Comparison of ENCODE assay signal across 8 mouse cellular contexts in the genomic region with DNA sequence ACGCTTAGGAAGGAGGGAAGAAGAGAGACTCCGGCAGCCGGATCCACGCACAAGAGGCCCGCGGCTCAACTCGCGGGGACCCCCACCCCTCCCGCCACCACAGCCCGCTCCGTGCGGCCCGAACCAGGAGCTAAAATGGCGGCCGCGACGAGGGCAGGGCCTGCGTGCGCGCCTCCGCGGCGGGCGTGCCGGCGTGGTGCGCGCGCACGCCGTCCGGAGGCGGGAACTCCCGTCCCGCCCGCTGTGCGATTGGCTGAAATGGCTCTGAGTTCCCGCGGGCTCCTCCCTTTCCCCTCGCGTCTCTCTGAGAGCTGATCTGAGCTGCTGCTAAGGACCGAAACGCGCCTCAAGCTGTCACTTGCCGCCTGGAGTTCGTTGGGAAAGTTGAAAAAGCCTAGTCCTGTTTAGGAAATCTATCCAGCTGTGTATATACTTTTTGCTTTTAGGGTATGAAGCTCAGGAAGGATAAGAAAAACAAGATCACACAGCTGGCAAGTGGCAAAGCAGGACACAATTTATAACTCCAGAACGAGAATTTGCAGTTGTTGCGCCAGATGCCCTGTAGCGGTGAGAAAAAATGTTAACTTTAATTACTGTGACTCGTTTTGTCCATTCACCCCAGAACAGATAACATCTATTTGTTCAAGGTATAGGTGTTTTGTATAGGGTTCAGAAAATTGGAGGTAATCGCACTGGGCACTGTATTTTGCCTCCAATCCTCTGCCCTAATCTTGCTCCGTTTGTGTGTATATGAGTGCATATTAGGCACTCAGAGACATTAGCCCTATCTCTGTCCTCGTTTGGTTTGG. TPM values are rescaled to one million over a fixed set of nuclear protein-coding genes. Genes with fewer than 3 reads are reported as not detected.
DNase-seq lines count a peak whose midpoint lies in the region; ATAC-seq and TF ChIP-seq lines count a peak whose summit lies in the region.

A gene (minus strand): TSS at position 144 of the 809 bp plus-strand sequence.

- no peaks in the 10 kb centered on the region for H3K36me3 ChIP-seq in embryonic facial prominence, embryonic 15.5 days
- H3K36me3 ChIP-seq in limb, embryonic 14.5 days (ENCODE audit: control insufficient read depth, insufficient read depth, low read length), result no peaks in the 10 kb centered on the region
- no peaks in the 10 kb centered on the region for H3K36me3 ChIP-seq in midbrain, postnatal 0 days (ENCODE audit: insufficient read depth, low read length)

- peak within 1 kb of the TSS; percentile 99 for H3K9ac ChIP-seq in embryonic facial prominence, embryonic 15.5 days
- H3K9ac ChIP-seq in limb, embryonic 14.5 days (ENCODE audit: low read depth, low read length, severe bottlenecking), result peak within 1 kb of the TSS; percentile 100
- peak within 1 kb of the TSS; percentile 94 for H3K9ac ChIP-seq in midbrain, postnatal 0 days (replicated peaks; ENCODE audit: low read length, poor library complexity, severe bottlenecking)

- WGBS in bone marrow, adult 2 months, result 1% methylated on average over 52 of the region's 53 CpGs
- WGBS in embryonic facial prominence, embryonic 15.5 days, result under 1% methylated on average over 53 of the region's 53 CpGs
- 2% methylated on average over 51 of the region's 53 CpGs for WGBS in limb, embryonic 14.5 days
- WGBS in midbrain, postnatal 0 days, result 1% methylated on average over 45 of the region's 53 CpGs

- peak; percentile 91 for DNase-seq in 416B (ENCODE audit: low read depth)
- peak; percentile 90 for DNase-seq in heart, adult 8-10 months (ENCODE audit: low spot score)
- peak; percentile 95 for DNase-seq in kidney, adult 9 months
- peak; percentile 95 for DNase-seq in limb, embryonic 14.5 days (ENCODE audit: low spot score)
- peak; percentile 98 for DNase-seq in midbrain, postnatal 0 days (ENCODE audit: low spot score)
- DNase-seq in spleen, postnatal 14 days (ENCODE audit: low spot score in 2 of 2), result peak; percentile 83 to 88

- H3K27me3 ChIP-seq in embryonic facial prominence, embryonic 15.5 days, result no peaks in the 10 kb centered on the region
- no peaks in the 10 kb centered on the region for H3K27me3 ChIP-seq in limb, embryonic 14.5 days (ENCODE audit: control insufficient read depth, insufficient read depth, low read length)
- H3K27me3 ChIP-seq in midbrain, postnatal 0 days (ENCODE audit: insufficient read depth, low read length), result no peaks in the 10 kb centered on the region

- peak; percentile 76; the same call in 1 of the 2 replicates for TF ChIP-seq POLR2A in bone marrow, adult 2 months (IDR thresholded peaks at IDR 0.05; ENCODE audit: borderline replicate concordance, control insufficient read depth, low read depth, low read length)
- peak; percentile 88; the same call in 1 of the 2 replicates for TF ChIP-seq POLR2A in limb, embryonic 14.5 days (IDR thresholded peaks at IDR 0.05; ENCODE audit: borderline replicate concordance, extremely low read depth, insufficient read depth, insufficient read length)

- peak within 1 kb of the TSS; percentile 56 for H3K4me2 ChIP-seq in embryonic facial prominence, embryonic 15.5 days (replicated peaks)
- H3K4me2 ChIP-seq in limb, embryonic 14.5 days (replicated peaks; ENCODE audit: low read depth, low read length, severe bottlenecking), result peak within 1 kb of the TSS; percentile 53
- H3K4me2 ChIP-seq in midbrain, postnatal 0 days (ENCODE audit: low read depth, low read length, poor library complexity, severe bottlenecking), result peak within 1 kb of the TSS; percentile 65

- H3K27ac ChIP-seq in bone marrow, adult 2 months (ENCODE audit: control insufficient read depth, insufficient read depth, low read depth, low read length, poor library complexity), result peak within 1 kb of the TSS; percentile 92
- peak within 1 kb of the TSS; percentile 94 for H3K27ac ChIP-seq in embryonic facial prominence, embryonic 15.5 days (replicated peaks)
- peak within 1 kb of the TSS; percentile 95 for H3K27ac ChIP-seq in limb, embryonic 14.5 days (replicated peaks; ENCODE audit: low read depth, low read length)
- H3K27ac ChIP-seq in midbrain, postnatal 0 days (ENCODE audit: low read depth, low read length), result peak within 1 kb of the TSS; percentile 95

- H3K4me3 ChIP-seq in bone marrow, adult 2 months (replicated peaks; ENCODE audit: control insufficient read depth, low read depth, low read length), result peak within 1 kb of the TSS; percentile 82
- H3K4me3 ChIP-seq in embryonic facial prominence, embryonic 15.5 days (replicated peaks), result peak within 1 kb of the TSS; percentile 91
- H3K4me3 ChIP-seq in limb, embryonic 14.5 days (replicated peaks; ENCODE audit: low read length), result peak within 1 kb of the TSS; percentile 99
- H3K4me3 ChIP-seq in midbrain, postnatal 0 days (ENCODE audit: low read depth, low read length), result peak within 1 kb of the TSS; percentile 97

- no peaks in the 10 kb centered on the region for H3K9me3 ChIP-seq in embryonic facial prominence, embryonic 15.5 days (replicated peaks)
- no peaks in the 10 kb centered on the region for H3K9me3 ChIP-seq in limb, embryonic 14.5 days (ENCODE audit: control insufficient read depth, low read length)
- H3K9me3 ChIP-seq in midbrain, postnatal 0 days (ENCODE audit: low read length), result no peaks in the 10 kb centered on the region

- no peak for TF ChIP-seq CTCF in bone marrow, adult 2 months (IDR thresholded peaks at IDR 0.05; ENCODE audit: control insufficient read depth, insufficient read depth, low read length)
- peak; percentile 49 for TF ChIP-seq CTCF in midbrain, postnatal 0 days (IDR thresholded peaks at IDR 0.05)

- peaks cover 1% of the 10 kb centered on the region; the same call in 1 of the 2 replicates for H3K4me1 ChIP-seq in bone marrow, adult 2 months (ENCODE audit: control insufficient read depth, insufficient read depth, low read length)
- peaks cover 18% of the 10 kb centered on the region; the same call in 1 of the 2 replicates for H3K4me1 ChIP-seq in embryonic facial prominence, embryonic 15.5 days
- peaks cover 16% of the 10 kb centered on the region for H3K4me1 ChIP-seq in limb, embryonic 14.5 days (ENCODE audit: control insufficient read depth, insufficient read depth, low read length)
- H3K4me1 ChIP-seq in midbrain, postnatal 0 days (ENCODE audit: insufficient read depth, low read length), result peaks cover 14% of the 10 kb centered on the region

- peak; percentile 95 for ATAC-seq in embryonic facial prominence, embryonic 15.5 days (ENCODE audit: insufficient number of reproducible peaks, low FRiP score, low TSS enrichment, low read depth)
- ATAC-seq in limb, embryonic 14.5 days (ENCODE audit: low FRiP score, low read depth), result peak; percentile 97
- ATAC-seq in midbrain, postnatal 0 days (ENCODE audit: low FRiP score), result peak; percentile 97

RNA-seq across cellular contexts. Expression of the gene that starts here (rescaled TPM):
- 47.8 and 89.4 TPM in 2 replicates for polyA plus RNA-seq in bone marrow, adult 2 months (2011; ENCODE audit: insufficient read depth, insufficient read length, low replicate concordance, missing spikeins)
- 141 TPM in 2 replicates for polyA plus RNA-seq in embryonic facial prominence, embryonic 15.5 days (2015; fragmentation: Nextera tagmentation; extraction: Ambion mirVana)
- total RNA-seq in heart, adult 8-10 months (2022), result 10 to 100 TPM; 48.0 to 56.4 (median 51.7) TPM
- 176 and 183 TPM in 2 replicates for polyA plus RNA-seq in limb, embryonic 14.5 days (2012; rRNA removed)
- polyA plus RNA-seq in limb, embryonic 14.5 days (2014; fragmentation: Nextera tagmentation; extraction: Ambion mirVana), result 88.7 and 89.8 TPM in 2 replicates
- total RNA-seq in midbrain, postnatal 0 days (2014; rRNA removed), result 96.4 and 121 TPM in 2 replicates
- polyA plus RNA-seq in midbrain, postnatal 0 days (2015; fragmentation: Nextera tagmentation; extraction: Ambion mirVana), result 66.8 and 73.5 TPM in 2 replicates

Comparison
In these comparisons a context has a peak if more than half of its experiments do, and no peak if none do; other contexts are left out.
1. Peak in every context shown above with its lines: DNase-seq, ATAC-seq, H3K4me3 ChIP-seq and H3K27ac ChIP-seq.